Mouse (Mus musculus) forebrain, embryonic 11.5 days (tissue): ENCODE measurements at regions not wholly inside any gene's neighbourhood (a gene's known extent, or its start where the extent isn't known, plus 50 kb on each side); places are given as distances from the start of the nearest gene placed in this dataset.

Source experiments
- ATAC-seq: fragments of 200-750 bp; cut with Nextera tagmentation; replicated peaks from 2 replicates; pipeline ENCODE4 v1.8.0; 2017; ENCODE audit warnings: moderate TSS enrichment; ENCODE audit not compliant: low FRiP score
- DNase-seq: peaks from one replicate; pipeline ENCODE4 v3.0.0-alpha.2; 2017; ENCODE audit warnings: low spot score
- H3K27ac ChIP-seq: fragments of 300-500 bp; sonication (generic); 2 replicates; pipeline ENCODE4 v1.5.1; 2014; ENCODE audit warnings: low read depth, low read length
- H3K27me3 ChIP-seq: fragments of 300-500 bp; sonication (generic); 2 replicates; pipeline ENCODE4 v1.6.1; 2014; ENCODE audit warnings: mild to moderate bottlenecking, low read length, mixed read lengths; ENCODE audit not compliant: control insufficient read depth, insufficient read depth
- H3K36me3 ChIP-seq: fragments of 300-500 bp; sonication (generic); 2 replicates; pipeline ENCODE4 v1.6.1; 2014; ENCODE audit warnings: mild to moderate bottlenecking, low read length, moderate library complexity, mixed read lengths; ENCODE audit not compliant: control insufficient read depth, insufficient read depth
- H3K4me1 ChIP-seq: fragments of 300-500 bp; sonication (generic); replicated peaks from 2 replicates; pipeline ENCODE4 v1.6.1; 2014; ENCODE audit warnings: low read length, mixed read lengths; ENCODE audit not compliant: control insufficient read depth, insufficient read depth
- H3K4me2 ChIP-seq: fragments of 300-500 bp; sonication (generic); 2 replicates; pipeline ENCODE4 v1.6.1; 2014; ENCODE audit warnings: low read depth, mild to moderate bottlenecking, low read length, moderate library complexity, mixed read lengths; ENCODE audit not compliant: severe bottlenecking
- H3K4me3 ChIP-seq: fragments of 300-500 bp; sonication (generic); 2 replicates; pipeline ENCODE4 v1.5.1; 2014; ENCODE audit warnings: low read depth, low read length
- H3K9ac ChIP-seq: fragments of 300-500 bp; sonication (generic); 2 replicates; pipeline ENCODE4 v1.6.1; 2014; ENCODE audit warnings: low read length
- H3K9me3 ChIP-seq: fragments of 300-500 bp; sonication (generic); 2 replicates; pipeline ENCODE4 v1.6.1; 2016; ENCODE audit warnings: low read length, mixed read lengths; ENCODE audit not compliant: control insufficient read depth
- WGBS: fragments of 180-500 bp; shearing (Covaris S2); extraction: QIAGEN DNeasy Blood & Tissue Kit; methylation state at CpG from one replicate; pipeline ENCODE4 v1.1.7; 2014; 5-methylcytosine and 5-hydroxymethylcytosine counted together

GRCm38 (mm10) chr12:45944464-45944863 lies 870.0 kb upstream of the Stxbp6 start:
- DNase-seq (no peak), ATAC-seq (no peak)
- Histone ChIP-seq H3K27me3 (no peaks in the 10 kb centered on the region), H3K4me2 (no peak overlapping the region), H3K4me1 (no peaks in the 10 kb centered on the region), H3K36me3 (no peaks in the 10 kb centered on the region), H3K9ac (no peak overlapping the region), H3K27ac (no peak overlapping the region), H3K9me3 (no peaks in the 10 kb centered on the region), H3K4me3 (no peak overlapping the region)
- 56% methylated on average over 2 of the region's 2 CpGs for WGBS

- Histone ChIP-seq H3K9me3 (no peaks in the 10 kb centered on the region), H3K27ac (no peak overlapping the region), H3K4me1 (no peaks in the 10 kb centered on the region), H3K4me2 (no peak overlapping the region), H3K4me3 (no peak overlapping the region), H3K36me3 (no peaks in the 10 kb centered on the region), H3K27me3 (no peaks in the 10 kb centered on the region), H3K9ac (no peak overlapping the region)
- no peak for ATAC-seq
- DNase-seq, result no peak
- WGBS, result 74% methylated on average over 1 of the region's 1 CpGs
These were observed 867.9 kb upstream of the Stxbp6 start for GRCm38 (mm10) chr12:45942402-45942801.

- no peak overlapping the region for H3K4me3 ChIP-seq
These were observed 858.9 kb upstream of the Stxbp6 start for GRCm38 (mm10) chr12:45933388-45933787.

GRCm38 (mm10) chr12:45932251-45932650 lies 857.7 kb upstream of the Stxbp6 start:
- Histone ChIP-seq H3K9me3 (no peaks in the 10 kb centered on the region), H3K36me3 (no peaks in the 10 kb centered on the region), H3K9ac (no peak overlapping the region), H3K4me2 (no peak overlapping the region), H3K4me3 (no peak overlapping the region), H3K27ac (no peak overlapping the region), H3K27me3 (no peaks in the 10 kb centered on the region), H3K4me1 (no peaks in the 10 kb centered on the region)
- ATAC-seq (no peak), DNase-seq (no peak)
- 82% methylated on average over 4 of the region's 4 CpGs for WGBS

More at GRCm38 (mm10) chr12:45933388-45933787, 858.9 kb upstream of the Stxbp6 start:
- H3K4me1 ChIP-seq, result no peaks in the 10 kb centered on the region
- no peak for ATAC-seq
- no peaks in the 10 kb centered on the region for H3K9me3 ChIP-seq
- H3K9ac ChIP-seq, result no peak overlapping the region
- DNase-seq, result no peak
- H3K27ac ChIP-seq, result no peak overlapping the region
- no peak overlapping the region for H3K4me2 ChIP-seq
- no peaks in the 10 kb centered on the region for H3K27me3 ChIP-seq
- no peaks in the 10 kb centered on the region for H3K36me3 ChIP-seq
- 79% methylated on average over 2 of the region's 2 CpGs for WGBS

GRCm38 (mm10) chr12:45929760-45930150 lies 855.2 kb upstream of the Stxbp6 start:
- Histone ChIP-seq H3K9me3 (no peaks in the 10 kb centered on the region), H3K36me3 (no peaks in the 10 kb centered on the region), H3K4me3 (no peak overlapping the region), H3K27me3 (no peaks in the 10 kb centered on the region), H3K9ac (no peak overlapping the region), H3K4me1 (no peaks in the 10 kb centered on the region), H3K4me2 (no peak overlapping the region), H3K27ac (no peak overlapping the region)
- DNase-seq (no peak), ATAC-seq (peak; percentile 69; the same call in 1 of the 2 replicates)
- WGBS, result 49% methylated on average over 3 of the region's 3 CpGs

GRCm38 (mm10) chr12:45929001-45929759 lies 854.7 kb upstream of the Stxbp6 start:
- Histone ChIP-seq H3K4me3 (no peak overlapping the region), H3K9ac (no peak overlapping the region), H3K9me3 (no peaks in the 10 kb centered on the region), H3K27ac (no peak overlapping the region), H3K4me1 (no peaks in the 10 kb centered on the region), H3K4me2 (no peak overlapping the region), H3K36me3 (no peaks in the 10 kb centered on the region), H3K27me3 (no peaks in the 10 kb centered on the region)
- 81% methylated on average over 7 of the region's 7 CpGs for WGBS
- ATAC-seq, result peak; percentile 80
- peak; percentile 53 for DNase-seq
